Mouse (Mus musculus): ENCODE measurements around the gene Dlk2.

DNA sequence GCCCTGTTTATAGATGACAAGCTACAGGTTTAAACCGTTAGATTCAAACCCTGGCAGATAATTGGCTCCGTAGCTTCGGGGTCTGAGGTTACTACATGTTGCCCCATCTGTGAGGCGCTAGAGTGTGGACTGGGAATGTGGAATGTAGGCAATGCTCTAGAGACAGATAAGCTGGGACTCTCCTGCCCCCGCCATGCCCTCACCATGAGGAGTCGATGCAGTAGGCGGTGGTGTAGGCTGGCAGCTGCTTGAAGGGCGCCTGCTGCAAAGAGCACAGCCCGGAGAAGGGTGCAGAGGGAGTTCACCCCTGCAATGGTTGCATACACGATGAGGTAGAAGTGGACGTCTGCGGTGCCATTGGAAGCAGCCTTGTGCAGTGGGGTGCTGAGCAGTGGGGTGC is 12.6 kb downstream of the Dlk2 start:
- TF ChIP-seq CTCF (IDR thresholded peaks at IDR 0.05; ENCODE audit: insufficient read depth, low read length) (no peak), POLR2A (IDR thresholded peaks at IDR 0.05; ENCODE audit: borderline replicate concordance, extremely low read depth, low read depth, low read length) (no peak)
